Mouse (Mus musculus): ENCODE measurements around the gene Yod1.

Gene Yod1

DNA sequence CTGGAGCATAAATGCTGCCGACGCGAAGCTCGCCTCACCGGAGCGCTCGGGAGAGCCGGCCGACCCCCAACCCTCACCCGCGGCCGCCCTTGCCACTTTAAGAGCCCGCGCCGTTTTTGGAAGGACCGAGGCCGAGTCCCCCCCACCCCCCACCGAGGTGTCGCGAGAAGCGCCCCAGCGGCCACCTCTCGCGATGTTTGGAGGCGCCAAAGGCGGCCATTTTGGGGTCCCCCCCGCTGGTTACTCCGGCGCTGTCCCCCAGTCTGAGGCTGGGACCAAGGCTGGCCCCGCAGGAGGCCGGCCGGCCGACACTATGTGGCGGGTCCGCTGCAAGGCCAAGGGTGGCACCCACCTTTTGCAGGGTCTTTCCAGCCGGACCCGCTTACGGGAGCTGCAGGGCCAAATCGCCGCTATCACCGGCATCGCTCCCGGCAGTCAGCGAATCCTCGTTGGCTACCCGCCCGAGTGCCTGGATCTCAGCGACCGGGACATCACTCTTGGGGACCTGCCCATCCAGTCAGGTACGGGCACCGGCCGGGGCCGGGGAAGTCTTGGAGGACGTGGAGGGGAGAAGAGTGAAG, at the start of gene Yod1:
Yod1 (plus strand) TSS at position 37 of the 581 bp plus-strand sequence.
- in situ Hi-C loops (cut with MboI; ENCODE audit: low sequenced_read_pairs), result no loop called here

DNA sequence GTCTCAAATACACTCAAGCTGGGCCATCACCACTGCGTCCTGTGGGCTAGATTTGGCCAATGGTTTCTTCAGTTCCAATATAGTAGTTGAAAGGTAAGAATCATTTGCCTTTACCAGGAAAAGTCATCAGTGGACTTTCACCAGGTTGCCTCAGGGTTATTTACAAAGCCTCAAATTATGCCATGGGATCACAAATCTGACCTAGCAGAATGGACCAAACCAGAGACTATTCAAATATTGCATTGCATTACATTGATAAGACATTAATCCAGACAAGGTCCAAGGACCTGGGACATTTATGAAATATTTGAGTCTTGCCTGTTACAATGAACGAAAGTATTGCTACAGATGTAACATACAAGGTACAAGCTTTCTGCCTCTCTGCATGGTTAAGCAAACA, 38.6 kb upstream of the Yod1 start:
- in situ Hi-C loops (cut with MboI; ENCODE audit: low sequenced_read_pairs), result loop anchor here (25.0 kb wide), 2 partner anchors 284 to 384 kb away; no protein-coding TSS in a partner anchor

DNA sequence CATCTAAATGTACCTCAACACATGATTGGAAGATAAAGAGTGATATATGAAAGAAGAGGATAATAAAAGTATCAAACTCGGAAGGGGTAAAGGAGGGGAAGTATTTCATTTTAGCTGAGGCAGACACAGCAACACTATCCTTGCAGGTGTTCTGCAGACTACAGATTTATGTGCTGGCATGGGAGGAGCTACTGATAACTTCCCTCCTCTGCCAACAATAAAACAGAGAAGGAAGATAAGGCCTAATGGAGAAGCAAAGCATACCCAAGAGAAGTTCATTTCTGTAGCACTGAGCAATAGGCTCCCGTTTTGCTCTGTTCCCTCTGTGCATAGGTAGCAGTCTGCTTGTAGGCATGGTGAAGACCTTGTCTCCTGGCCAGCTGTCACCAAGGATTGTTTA, 36.1 kb upstream of the Yod1 start:
- in situ Hi-C loops (cut with MboI; ENCODE audit: low sequenced_read_pairs), result loop anchor here (25.0 kb wide), 2 partner anchors 281 to 381 kb away; no protein-coding TSS in a partner anchor

DNA sequence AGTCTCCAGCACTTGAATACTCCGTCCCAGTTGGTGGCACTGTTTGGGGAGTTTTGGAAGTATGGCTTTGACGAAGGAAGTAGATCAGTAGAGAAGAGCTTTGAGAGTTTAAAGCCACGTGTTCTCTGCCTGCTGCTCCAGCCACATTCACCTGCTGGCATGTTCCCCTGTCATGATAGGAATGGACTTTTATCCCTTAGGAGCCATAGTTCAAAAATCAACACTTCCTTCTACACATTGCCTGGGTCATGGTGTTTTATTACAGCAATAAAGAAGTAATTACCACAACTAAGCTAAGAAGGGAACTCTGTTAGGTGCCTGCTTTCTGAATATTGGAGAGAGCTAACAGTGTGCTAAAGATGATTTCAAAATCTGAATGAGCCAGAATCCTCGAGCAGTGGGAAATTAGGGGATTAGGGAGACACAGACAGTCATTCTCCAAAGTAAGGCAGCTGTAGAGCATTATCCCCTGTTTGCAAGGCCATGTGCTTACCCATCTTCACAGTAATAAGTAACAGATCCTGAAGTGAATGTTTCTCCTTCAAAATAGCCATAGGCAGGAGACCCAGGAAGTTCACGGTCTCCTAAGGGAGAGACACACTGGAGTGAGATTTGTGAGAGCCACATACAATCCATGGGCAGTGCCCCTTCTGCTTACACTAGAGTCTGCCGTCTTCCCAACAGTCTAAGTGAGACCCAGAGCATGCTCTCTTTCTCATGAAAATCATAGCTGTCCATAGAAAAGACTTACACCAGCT, 35.3 kb upstream of the Yod1 start:
- in situ Hi-C loops (cut with MboI; ENCODE audit: low sequenced_read_pairs), result loop anchor here (25.0 kb wide), 2 partner anchors 280 to 380 kb away; no protein-coding TSS in a partner anchor

DNA sequence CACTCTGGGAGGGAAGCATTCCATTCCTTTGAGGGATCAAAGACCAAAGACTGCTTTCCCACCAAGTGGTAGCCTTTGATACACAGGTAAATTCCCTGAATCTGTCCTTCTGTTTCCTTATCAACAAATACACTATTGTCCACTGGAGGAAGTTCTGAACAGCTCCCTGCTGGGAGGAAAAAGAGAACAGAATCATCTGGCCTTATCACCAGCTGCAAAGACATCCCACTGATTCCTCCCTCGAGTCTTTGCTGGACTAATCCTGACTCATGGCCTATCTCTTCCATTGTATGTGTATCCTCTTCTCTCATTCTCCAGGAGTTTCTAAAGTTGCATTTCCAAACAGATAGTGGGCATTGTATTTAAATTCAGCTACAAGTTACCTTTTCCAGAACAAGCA, 33.2 kb upstream of the Yod1 start:
- in situ Hi-C loops (cut with MboI; ENCODE audit: low sequenced_read_pairs), result loop anchor here (25.0 kb wide), 2 partner anchors 278 to 378 kb away; no protein-coding TSS in a partner anchor

DNA sequence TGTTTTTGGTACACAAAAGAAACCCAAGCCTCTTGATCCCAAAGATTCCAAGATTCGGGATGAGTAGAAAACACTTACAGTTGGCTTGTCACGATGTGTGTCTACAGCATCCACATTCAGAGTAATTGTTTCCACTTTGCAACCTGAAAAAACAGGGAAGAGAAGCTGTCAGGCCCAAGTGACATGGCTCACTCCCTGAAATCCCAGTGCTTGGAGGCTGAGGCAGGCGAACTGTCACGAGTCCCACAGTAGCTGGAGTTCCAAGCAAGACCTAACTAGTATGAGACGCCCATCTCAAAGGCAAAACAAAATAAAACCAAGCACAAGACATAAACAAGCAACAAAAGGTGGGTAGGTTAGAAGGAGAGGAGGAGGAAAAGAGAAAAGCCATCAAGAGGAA, 18.5 kb upstream of the Yod1 start:
- in situ Hi-C loops (cut with MboI; ENCODE audit: low sequenced_read_pairs), result loop anchor here (25.0 kb wide), 2 partner anchors 264 to 364 kb away; no protein-coding TSS in a partner anchor

DNA sequence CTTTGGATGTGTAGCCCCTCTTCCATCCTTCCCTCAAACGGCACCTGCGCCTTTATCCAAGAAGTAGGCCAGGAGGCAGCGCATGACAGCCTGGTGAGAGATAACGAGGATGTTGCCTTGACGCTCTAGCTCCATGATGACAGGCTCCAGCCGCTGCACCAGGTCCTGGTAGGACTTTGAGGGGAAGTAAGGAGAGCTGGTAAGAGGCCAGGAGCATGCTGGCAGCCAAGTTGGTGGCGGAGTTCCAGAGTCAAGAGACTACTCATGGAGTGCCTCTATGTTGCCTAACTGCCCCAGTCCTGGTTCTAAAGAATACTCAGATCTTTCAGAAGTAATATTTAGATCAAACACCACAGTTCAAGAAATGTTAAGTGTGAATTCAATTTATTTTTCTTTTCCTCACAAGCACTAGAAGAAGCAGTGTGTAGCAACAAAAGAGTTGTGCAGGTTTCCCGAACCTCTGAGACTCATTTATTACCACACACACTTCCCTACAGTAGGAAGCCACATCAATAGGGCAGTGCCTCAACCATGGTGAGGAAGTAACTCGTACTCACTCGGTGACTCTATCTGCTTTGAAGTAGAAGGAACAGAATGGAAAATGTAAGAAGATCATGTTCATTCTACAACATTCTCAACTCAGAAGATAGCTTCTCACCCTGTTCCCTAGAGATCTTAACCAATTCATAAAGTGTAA, 17.0 kb upstream of the Yod1 start:
- in situ Hi-C loops (cut with MboI; ENCODE audit: low sequenced_read_pairs), result loop anchor here (25.0 kb wide), 2 partner anchors 262 to 362 kb away; no protein-coding TSS in a partner anchor

DNA sequence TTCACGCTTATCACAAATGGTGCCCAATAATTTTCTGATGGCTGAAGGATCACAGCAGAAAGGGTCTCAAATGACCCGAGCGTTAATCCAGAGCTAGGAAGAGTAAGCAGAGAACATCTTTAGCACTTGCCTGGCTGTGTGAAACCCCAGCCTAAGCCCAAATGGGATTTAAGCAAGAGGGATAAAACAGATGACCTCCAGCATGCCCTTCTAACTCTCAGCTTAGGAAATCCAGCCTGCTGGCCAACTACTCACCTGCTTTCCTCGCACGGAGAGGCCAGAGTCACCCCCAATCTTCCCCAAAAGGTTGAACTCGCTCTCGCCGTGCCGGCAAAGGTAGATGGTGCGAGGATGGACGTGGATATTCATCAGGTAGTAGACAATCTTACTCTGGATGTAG, 15.2 kb upstream of the Yod1 start:
- in situ Hi-C loops (cut with MboI; ENCODE audit: low sequenced_read_pairs), result no loop called here

DNA sequence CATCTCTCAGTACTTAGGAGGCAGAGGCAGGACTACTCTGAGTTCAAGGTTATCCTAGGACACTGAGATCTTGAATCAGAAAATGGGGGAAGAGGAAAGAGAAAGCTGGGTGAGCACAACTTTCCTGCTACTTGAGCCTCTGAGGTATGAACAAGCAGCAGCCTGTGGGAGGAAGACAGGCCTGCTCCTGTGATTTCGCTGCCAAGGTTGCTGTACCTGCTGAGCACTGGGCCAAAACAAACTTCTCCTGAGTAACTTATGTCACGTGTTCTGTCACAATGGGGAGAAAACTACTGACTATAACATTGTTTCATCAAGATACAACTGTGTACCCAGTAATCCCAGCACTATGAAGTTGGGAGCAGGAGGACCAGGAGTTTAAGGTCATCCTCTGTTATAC, 13.5 kb upstream of the Yod1 start:
- in situ Hi-C loops (cut with MboI; ENCODE audit: low sequenced_read_pairs), result no loop called here

DNA sequence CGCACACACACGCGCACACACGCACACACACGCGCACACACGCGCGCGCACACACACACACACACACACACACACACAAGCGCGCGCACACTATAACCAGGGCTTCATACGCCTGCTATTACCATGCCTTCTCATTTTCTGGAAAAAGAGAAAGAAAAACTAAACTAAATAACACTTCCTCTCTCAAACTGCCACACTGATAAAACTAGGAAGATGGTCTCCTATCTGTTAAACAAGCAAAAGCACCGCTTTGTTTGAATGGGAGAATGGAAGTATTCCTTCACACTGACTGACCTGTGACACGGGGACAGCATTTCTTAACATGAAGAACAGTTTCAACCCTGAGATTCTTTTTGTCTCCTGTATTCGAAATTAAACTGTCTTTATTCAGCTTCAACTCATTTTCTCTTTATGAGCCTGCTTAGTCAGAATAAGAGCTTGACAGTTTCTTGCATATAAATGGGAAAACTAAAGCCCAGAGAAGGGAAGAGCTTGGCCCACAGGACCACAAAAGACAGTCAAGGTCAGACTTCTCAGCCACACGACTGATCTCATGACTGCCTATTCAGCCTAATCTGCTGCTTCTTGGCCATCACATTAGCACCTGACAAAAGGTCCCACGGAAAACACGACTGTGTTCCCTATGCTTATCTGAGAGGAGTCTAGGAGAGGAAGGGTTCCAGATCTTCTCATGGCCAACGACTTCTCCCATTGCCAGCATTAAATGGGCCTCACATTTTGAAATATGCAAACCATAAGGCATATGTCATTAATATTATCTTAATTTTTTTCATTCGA, 6.6 kb upstream of the Yod1 start:
- in situ Hi-C loops (cut with MboI; ENCODE audit: low sequenced_read_pairs), result no loop called here

DNA sequence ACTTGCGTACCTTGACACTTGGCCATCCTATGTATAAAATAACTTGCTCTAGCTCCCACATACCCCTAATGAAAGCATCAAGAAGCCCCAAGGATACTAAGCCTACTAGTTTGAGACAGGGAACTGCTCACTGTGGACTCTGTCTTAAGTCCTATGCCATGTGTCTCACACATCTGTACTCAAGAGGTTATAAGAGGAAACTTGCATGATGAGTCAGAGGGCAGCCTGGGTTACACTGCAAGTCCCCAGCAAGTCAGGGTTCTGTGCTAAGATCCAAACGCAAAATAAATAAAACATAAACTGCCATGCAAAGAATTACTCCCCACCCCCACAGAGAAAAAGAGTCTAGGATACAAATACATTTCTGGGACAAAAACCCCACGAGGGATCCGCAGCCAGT, 3.1 kb upstream of the Yod1 start:
- in situ Hi-C loops (cut with MboI; ENCODE audit: low sequenced_read_pairs), result no loop called here

DNA sequence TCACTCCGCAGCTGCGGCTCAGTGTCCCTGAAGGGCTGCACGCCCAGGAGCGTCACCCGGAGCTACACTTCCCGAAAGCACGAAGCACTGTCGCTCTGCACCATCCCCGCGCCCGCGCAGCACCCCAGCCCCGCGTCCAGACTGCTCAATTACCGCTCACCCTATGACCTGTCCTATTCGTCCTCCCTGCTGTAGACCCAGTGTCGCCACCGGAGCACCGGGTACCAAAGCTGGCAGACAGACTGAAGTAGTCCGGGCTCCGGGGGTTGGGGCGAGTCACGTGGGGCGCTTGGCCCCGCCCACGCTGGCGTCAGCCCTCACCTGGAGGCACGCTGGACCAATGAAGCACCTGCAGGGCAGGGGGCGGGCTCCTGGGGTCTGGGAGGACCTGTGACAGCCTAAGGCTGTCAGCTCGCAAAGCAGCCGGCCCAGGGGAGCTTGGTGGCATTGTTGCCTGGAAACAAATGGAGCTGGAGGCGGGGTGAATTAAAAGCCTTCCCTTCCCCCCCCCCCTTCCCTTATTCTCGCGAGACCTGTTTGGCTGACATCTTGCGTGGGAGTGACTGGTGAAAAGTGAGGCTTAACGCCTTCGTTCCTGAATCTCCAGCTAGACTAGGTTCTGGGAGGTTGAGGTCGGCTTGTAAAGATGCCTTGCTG, 1.4 kb upstream of the Yod1 start, which contains the start of gene Gm29427:
Gm29427 (minus strand) TSS at position 239 of the 657 bp plus-strand sequence.
- in situ Hi-C loops (cut with MboI; ENCODE audit: low sequenced_read_pairs), result no loop called here

DNA sequence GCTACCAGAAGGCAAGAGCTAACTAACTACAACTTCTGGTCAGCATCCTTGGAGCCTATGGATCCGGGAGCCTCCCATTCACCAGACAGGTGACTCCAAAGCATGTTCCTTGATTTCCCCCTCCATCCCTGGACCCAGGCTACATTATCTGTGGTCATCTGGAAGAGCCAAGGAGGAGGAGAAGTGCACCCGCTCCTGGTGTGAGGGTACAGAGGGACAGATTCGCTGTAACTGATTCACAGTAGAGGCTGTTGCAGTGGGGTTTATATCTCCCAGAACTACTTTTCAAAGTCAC, 962 bp upstream of the Yod1 start:
- in situ Hi-C loops (cut with MboI; ENCODE audit: low sequenced_read_pairs), result no loop called here

DNA sequence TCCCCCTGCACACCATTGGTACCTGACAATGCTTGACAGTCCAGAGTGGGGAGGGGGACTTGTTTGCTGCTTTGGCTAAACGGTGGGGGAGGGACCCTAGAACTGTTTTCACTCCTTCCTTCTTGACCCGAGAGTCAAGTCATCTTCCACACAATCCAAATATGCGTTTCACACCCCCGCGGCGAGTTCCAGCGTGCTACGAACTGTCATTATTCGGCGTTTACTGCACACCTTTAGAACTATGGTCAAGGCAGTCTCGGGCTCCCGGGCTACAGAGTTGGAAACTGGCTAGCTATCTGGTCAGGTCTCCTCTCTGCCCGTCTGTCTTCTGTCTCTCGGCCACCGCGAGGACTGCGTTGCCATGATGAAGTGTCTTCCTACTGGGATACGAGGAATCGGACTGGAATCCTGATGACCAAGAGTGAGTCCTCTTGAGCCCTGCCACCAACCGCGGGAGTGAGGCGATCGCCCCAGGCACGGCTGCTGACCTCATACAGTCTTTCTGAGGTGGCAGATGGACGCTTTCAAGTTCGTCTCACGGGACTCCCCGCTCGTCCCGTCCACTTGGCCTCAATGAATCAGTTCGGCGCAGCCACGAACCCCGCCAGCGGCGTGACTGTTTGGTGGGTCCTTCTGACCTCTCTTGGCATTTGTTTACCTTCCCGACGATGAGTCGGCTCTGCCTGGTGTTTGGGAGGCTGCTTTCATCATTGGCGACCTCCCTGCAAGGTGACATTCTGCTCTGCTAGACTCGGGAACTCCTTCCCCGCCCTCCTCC, 425 bp upstream of the Yod1 start:
- in situ Hi-C loops (cut with MboI; ENCODE audit: low sequenced_read_pairs), result no loop called here

DNA sequence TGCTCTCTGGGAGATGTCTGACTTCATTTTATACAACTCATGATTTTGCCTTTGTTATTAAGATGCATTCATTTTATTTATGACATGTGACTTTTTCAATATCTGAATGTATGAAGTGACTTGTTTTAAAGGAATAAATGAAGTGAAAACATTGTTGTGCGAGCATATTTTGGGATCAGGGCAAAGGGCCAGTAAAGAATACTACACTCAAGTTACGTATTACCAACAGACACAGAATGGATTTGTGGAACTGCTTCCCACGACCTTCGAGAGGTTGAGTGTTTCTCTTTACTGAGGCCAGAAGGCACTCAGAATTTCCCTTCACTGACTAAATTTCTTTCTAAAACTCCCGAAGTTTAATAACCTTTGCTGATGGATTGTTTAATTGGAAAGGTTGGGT, 7.1 kb downstream of the Yod1 start:
- in situ Hi-C loops (cut with MboI; ENCODE audit: low sequenced_read_pairs), result no loop called here

DNA sequence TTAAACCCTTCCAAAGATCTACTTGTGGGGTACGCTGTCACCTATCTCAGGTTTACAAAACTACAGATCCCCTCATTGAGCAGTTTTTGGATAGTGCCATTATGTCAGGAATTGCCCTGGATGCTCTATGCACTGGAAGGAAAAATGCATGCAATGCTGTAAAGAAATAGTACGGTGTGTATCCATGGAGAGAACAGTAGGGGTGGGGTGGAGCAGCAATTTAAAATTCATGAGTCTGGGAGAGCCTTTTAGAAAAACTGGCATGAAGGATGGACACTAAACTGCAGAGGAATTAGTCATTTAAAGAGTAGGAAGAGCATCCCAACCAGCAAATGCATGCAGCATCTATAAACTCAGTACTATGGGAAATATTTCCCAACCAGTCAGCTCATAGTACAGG, 9.3 kb downstream of the Yod1 start:
- in situ Hi-C loops (cut with MboI; ENCODE audit: low sequenced_read_pairs), result no loop called here

DNA sequence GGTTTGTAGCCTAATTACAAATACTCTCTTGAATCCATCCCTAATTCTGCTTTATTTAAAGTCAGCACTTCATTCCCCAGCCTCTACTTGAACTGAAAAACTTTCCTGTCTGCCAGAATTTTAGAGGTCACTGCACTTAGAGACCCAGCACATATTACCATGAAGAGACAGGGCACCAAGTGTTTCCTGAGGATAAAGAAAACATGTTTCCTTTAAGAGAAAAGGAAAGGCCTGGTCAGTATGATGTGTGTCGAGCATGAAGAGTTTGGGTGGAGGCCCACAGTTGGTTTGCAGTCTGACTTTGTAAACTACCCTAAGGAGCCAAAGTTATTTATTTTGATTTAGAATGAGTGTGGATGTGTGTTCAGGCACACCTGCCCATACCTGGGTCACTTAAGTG, 10.9 kb downstream of the Yod1 start:
- in situ Hi-C loops (cut with MboI; ENCODE audit: low sequenced_read_pairs), result no loop called here

DNA sequence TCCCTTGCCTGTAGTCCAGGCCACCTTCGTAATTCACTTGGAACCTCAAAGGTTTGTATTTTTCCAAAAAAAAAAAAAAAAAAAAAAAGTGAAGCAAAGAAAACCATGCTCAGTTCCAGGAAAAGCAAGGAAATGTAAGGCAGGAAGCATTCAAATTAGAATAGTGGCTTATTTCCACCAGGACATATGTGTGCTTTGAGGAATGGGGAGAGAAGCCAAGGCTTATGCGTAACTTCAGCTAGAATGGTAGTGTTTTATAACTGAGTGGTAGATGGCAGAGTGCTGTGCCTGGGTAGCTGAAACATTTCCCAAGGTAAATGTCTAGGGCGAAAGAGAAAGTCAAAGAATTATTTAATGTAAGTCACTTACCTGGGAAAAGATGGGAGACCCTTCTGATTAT, 11.6 kb downstream of the Yod1 start:
- in situ Hi-C loops (cut with MboI; ENCODE audit: low sequenced_read_pairs), result no loop called here

DNA sequence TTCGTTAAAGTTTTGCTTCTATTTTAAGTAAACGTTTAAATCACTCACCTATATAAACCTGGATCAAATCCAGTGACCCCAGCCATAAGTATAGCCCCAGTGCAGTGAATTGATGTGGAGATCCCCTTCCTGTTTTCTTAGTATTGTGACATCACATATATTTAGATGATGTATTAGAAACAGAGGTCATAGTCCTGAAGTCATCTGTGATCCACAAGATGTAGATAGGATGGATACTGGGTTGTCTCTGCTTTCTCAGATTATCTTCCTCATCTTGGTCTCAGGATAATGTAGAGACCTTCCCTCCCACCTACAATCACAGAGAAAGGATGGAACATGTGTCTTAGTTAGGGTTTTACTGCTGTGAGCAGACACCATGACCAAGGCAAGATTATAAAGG, 12.0 kb downstream of the Yod1 start, which contains the start of gene Pfkfb2:
Pfkfb2 (minus strand) TSS at position 101 of the 400 bp plus-strand sequence.
- in situ Hi-C loops (cut with MboI; ENCODE audit: low sequenced_read_pairs), result no loop called here

All from CH12F3 (cell line).